Mouse (Mus musculus) neural tube, embryonic 14.5 days (tissue): ENCODE measurements around the gene Gm5617. TPM values are rescaled to one million over a fixed set of nuclear protein-coding genes. Genes with fewer than 3 reads are reported as not detected.
"Not testable (repeated sequence)": the region's sequence is repeated elsewhere in the genome, so short reads cannot be mapped to it uniquely, and the experiment has no call there.

Experiments used
- ATAC-seq: fragments of 200-750 bp; cut with Nextera tagmentation; 2 replicates; pipeline ENCODE4 v1.8.0; 2017; ENCODE audit warnings: low read depth, mild to moderate bottlenecking, moderate TSS enrichment, moderate library complexity
- H3K27ac ChIP-seq: fragments of 300-500 bp; sonication (generic); 2 replicates; pipeline ENCODE4 v1.5.1; 2014; ENCODE audit warnings: low read depth, mild to moderate bottlenecking, control low read depth, low read length, moderate library complexity, mixed read lengths
- H3K27me3 ChIP-seq: fragments of 300-500 bp; sonication (generic); 2 replicates; pipeline ENCODE4 v1.6.1; 2014; ENCODE audit warnings: low read length; ENCODE audit not compliant: control insufficient read depth, insufficient read depth
- H3K36me3 ChIP-seq: fragments of 300-500 bp; sonication (generic); 2 replicates; pipeline ENCODE4 v1.6.1; 2014; ENCODE audit warnings: low read length, mixed read lengths; ENCODE audit not compliant: control insufficient read depth, insufficient read depth
- H3K4me1 ChIP-seq: fragments of 300-500 bp; sonication (generic); 2 replicates; pipeline ENCODE4 v1.6.1; 2014; ENCODE audit warnings: low read length; ENCODE audit not compliant: control insufficient read depth, insufficient read depth
- H3K4me2 ChIP-seq: fragments of 300-500 bp; sonication (generic); 2 replicates; pipeline ENCODE4 v1.6.1; 2014; ENCODE audit warnings: mild to moderate bottlenecking, low read depth, low read length, control low read depth
- H3K4me3 ChIP-seq: fragments of 300-500 bp; sonication (generic); 2 replicates; pipeline ENCODE4 v1.5.1; 2014; ENCODE audit warnings: low read depth, low read length, control low read depth, mixed read lengths
- H3K9ac ChIP-seq: fragments of 300-500 bp; sonication (generic); replicated peaks from 2 replicates; pipeline ENCODE4 v1.6.1; 2014; ENCODE audit warnings: low read depth, mild to moderate bottlenecking, control low read depth, low read length, mixed read lengths
- H3K9me3 ChIP-seq: fragments of 300-500 bp; sonication (generic); 2 replicates; pipeline ENCODE4 v1.6.1; 2016; ENCODE audit warnings: low read length; ENCODE audit not compliant: control insufficient read depth
- WGBS: fragments of 180-500 bp; shearing (Covaris S2); extraction: QIAGEN DNeasy Blood & Tissue Kit; methylation state at CpG from one replicate; pipeline ENCODE4 v1.1.7; 2014; 5-methylcytosine and 5-hydroxymethylcytosine counted together
- microRNA-seq: library from miRNA; unstranded; fragments of <30 nt; microRNA quantifications from one replicate; pipeline ENCODE4, GENCODE M21; 2016
- polyA plus RNA-seq: library from polyadenylated mRNA; unstranded; fragments of >200 nt; fragmentation: Nextera tagmentation; extraction: Ambion mirVana; gene quantifications from 2 replicates; pipeline ENCODE4 v1.2.1, GENCODE M21; 2014

Gm5617 gene
- polyA plus RNA-seq, 1 experiment from 2014 or later = 26.5 TPM

- WGBS = 15% methylated on average over 1 of the region's 1 CpGs
- H3K4me2 ChIP-seq = peak overlapping the region; percentile 45; the same call in 1 of the 2 replicates
- not testable (repeated sequence) for H3K9me3 ChIP-seq, H3K36me3 ChIP-seq, H3K9ac ChIP-seq, H3K4me3 ChIP-seq, H3K27me3 ChIP-seq, H3K4me1 ChIP-seq, H3K27ac ChIP-seq, ATAC-seq
Observed at GRCm38 (mm10) chr9:48537616-48538015, 42.4 kb downstream of the Gm5617 start.

GRCm38 (mm10) chr9:48538044-48538645, 42.9 kb downstream of the Gm5617 start:
- peak overlapping the region; percentile 29 for H3K9ac ChIP-seq
- H3K4me1 ChIP-seq = peaks cover 6% of the 10 kb centered on the region
- 3% methylated on average over 17 of the region's 17 CpGs for WGBS
- no peaks in the 10 kb centered on the region for H3K36me3 ChIP-seq
- H3K9me3 ChIP-seq = no peaks in the 10 kb centered on the region
- ATAC-seq = 0 out of 2 replicates have a peak, but pooled peaks have one; percentile 54
- peak overlapping the region; percentile 7; the same call in 1 of the 2 replicates for H3K4me3 ChIP-seq
- peak overlapping the region; percentile 60 for H3K27ac ChIP-seq
- H3K4me2 ChIP-seq = peak overlapping the region; percentile 45
- H3K27me3 ChIP-seq = no peaks in the 10 kb centered on the region

- Histone ChIP-seq H3K4me2 (peak overlapping the region; percentile 45), H3K9ac (peak overlapping the region; percentile 29), H3K4me1 (peaks cover 6% of the 10 kb centered on the region), H3K27me3 (no peaks in the 10 kb centered on the region), H3K9me3 (no peaks in the 10 kb centered on the region), H3K4me3 (peak overlapping the region; percentile 7; the same call in 1 of the 2 replicates), H3K27ac (peak overlapping the region; percentile 60), H3K36me3 (no peaks in the 10 kb centered on the region)
- peak; percentile 51 for ATAC-seq
- 8% methylated on average over 12 of the region's 12 CpGs for WGBS
Observed at GRCm38 (mm10) chr9:48538688-48539087, 43.4 kb downstream of the Gm5617 start.

Small RNA genes lying within 50 kb of the gene (microRNA-seq; reads per million reads assigned to microRNA genes)
- not detected for gene Gm23653

Other genes with a start within 250 kb of the Gm5617 start
- gene Nxpe2, start 142.0 kb upstream of the Gm5617 start, polyA plus RNA-seq = 0.77 and 1.2 TPM in 2 replicates
- 87.1 and 93.9 TPM in 2 replicates for gene Rexo2, start 14.8 kb upstream of the Gm5617 start, polyA plus RNA-seq
- gene Rbm7, start 143 bp upstream of the Gm5617 start, polyA plus RNA-seq = 90.5 and 104 TPM in 2 replicates
- gene Nnmt, start 109.7 kb downstream of the Gm5617 start, polyA plus RNA-seq = 0.44 TPM in 1 of 2 replicates, not detected in the other